Mouse (Mus musculus): ENCODE results near the gene Cryaa.

Gene Cryaa

GRCm38 (mm10) chr17:31658468-31659185 lies 19.0 kb upstream of the Cryaa start, which contains the start of gene U2af1:
TSS of gene U2af1 (minus strand) at chr17:31658892.
- in situ Hi-C loops (cut with MboI, MseI) = no loop called here

GRCm38 (mm10) chr17:31660661-31661250 lies 16.9 kb upstream of the Cryaa start:
- in situ Hi-C loops (cut with MboI, MseI) = no loop called here

GRCm38 (mm10) chr17:31662855-31663254 lies 14.8 kb upstream of the Cryaa start:
- in situ Hi-C loops (cut with MboI, MseI) = no loop called here

- in situ Hi-C loops (cut with MboI, MseI) = no loop called here
These were observed 12.8 kb upstream of the Cryaa start for GRCm38 (mm10) chr17:31664760-31665159.

GRCm38 (mm10) chr17:31668306-31668705 lies 9.3 kb upstream of the Cryaa start:
- in situ Hi-C loops (cut with MboI, MseI) = no loop called here

- in situ Hi-C loops (cut with MboI, MseI) = no loop called here
These were observed 7.4 kb upstream of the Cryaa start for GRCm38 (mm10) chr17:31670163-31670562.

- in situ Hi-C loops (cut with MboI, MseI) = no loop called here
These were observed 5.9 kb upstream of the Cryaa start for GRCm38 (mm10) chr17:31671698-31672097.

- in situ Hi-C loops (cut with MboI, MseI) = no loop called here
These were observed 5.3 kb upstream of the Cryaa start for GRCm38 (mm10) chr17:31672279-31672678.

- in situ Hi-C loops (cut with MboI, MseI) = no loop called here
These were observed 3.2 kb upstream of the Cryaa start for GRCm38 (mm10) chr17:31674426-31674825.

- in situ Hi-C loops (cut with MboI, MseI) = no loop called here
These were observed 2.8 kb downstream of the Cryaa start for GRCm38 (mm10) chr17:31680450-31680849.

- in situ Hi-C loops (cut with MboI, MseI) = loop anchor here (5.0 kb wide), 1 partner anchor 342 kb away; no protein-coding TSS in a partner anchor
These were observed 8.1 kb downstream of the Cryaa start for GRCm38 (mm10) chr17:31685514-31686224.

GRCm38 (mm10) chr17:31686225-31686564 lies 8.6 kb downstream of the Cryaa start:
- in situ Hi-C loops (cut with MboI, MseI) = loop anchor here (5.0 kb wide), 1 partner anchor 341 kb away; no protein-coding TSS in a partner anchor

- in situ Hi-C loops (cut with MboI, MseI) = loop anchor here (5.0 kb wide), 1 partner anchor 339 kb away; no protein-coding TSS in a partner anchor
These were observed 10.5 kb downstream of the Cryaa start for GRCm38 (mm10) chr17:31688112-31688511.

- in situ Hi-C loops (cut with MboI, MseI) = loop anchor here (5.0 kb wide), 2 partner anchors 158 to 338 kb away; no protein-coding TSS in a partner anchor
These were observed 12.0 kb downstream of the Cryaa start for GRCm38 (mm10) chr17:31689606-31690005.

- in situ Hi-C loops (cut with MboI, MseI) = loop anchor here (5.0 kb wide), 1 partner anchor 154 kb away; no protein-coding TSS in a partner anchor
These were observed 15.3 kb downstream of the Cryaa start for GRCm38 (mm10) chr17:31692918-31693317.

GRCm38 (mm10) chr17:31693330-31694022 lies 15.9 kb downstream of the Cryaa start:
- in situ Hi-C loops (cut with MboI, MseI) = loop anchor here (5.0 kb wide), 1 partner anchor 154 kb away; no protein-coding TSS in a partner anchor

- in situ Hi-C loops (cut with MboI, MseI) = loop anchor here (5.0 kb wide), 1 partner anchor 153 kb away; no protein-coding TSS in a partner anchor
These were observed 16.4 kb downstream of the Cryaa start for GRCm38 (mm10) chr17:31694023-31694376.

GRCm38 (mm10) chr17:31694949-31695348 lies 17.3 kb downstream of the Cryaa start:
- in situ Hi-C loops (cut with MboI, MseI) = loop anchor here (5.0 kb wide), 2 partner anchors 52 to 152 kb away; no protein-coding TSS in a partner anchor

GRCm38 (mm10) chr17:31695356-31695755 lies 17.7 kb downstream of the Cryaa start:
- in situ Hi-C loops (cut with MboI, MseI) = loop anchor here (5.0 kb wide), 1 partner anchor 52 kb away; no protein-coding TSS in a partner anchor

- in situ Hi-C loops (cut with MboI, MseI) = loop anchor here (5.0 kb wide), 1 partner anchor 49 kb away; no protein-coding TSS in a partner anchor
These were observed 20.7 kb downstream of the Cryaa start for GRCm38 (mm10) chr17:31698347-31698746.

- in situ Hi-C loops (cut with MboI, MseI) = no loop called here
These were observed 25.8 kb downstream of the Cryaa start for GRCm38 (mm10) chr17:31703276-31703980.

Data from T-helper 1 cell (primary cell).